Mouse (Mus musculus): ENCODE results near the gene Cyp2s1.
A peak's percentile ranks its signal among the peaks of the same experiment; 100 is the strongest.
"Not testable (repeated sequence)": the region's sequence is repeated elsewhere in the genome, so short reads cannot be mapped to it uniquely, and the experiment has no call there.

The Cyp2s1 gene

GRCm38 (mm10) chr7:25812195-25812594 is 4.5 kb downstream of the Cyp2s1 start:
- no peak for DNase-seq (ENCODE audit: low read depth in 2 of 2, low spot score in 2 of 2)

GRCm38 (mm10) chr7:25811716-25812115 is 5.0 kb downstream of the Cyp2s1 start:
- DNase-seq (ENCODE audit: low read depth in 2 of 2, low spot score in 2 of 2), result no peak

GRCm38 (mm10) chr7:25805631-25806343 is 10.9 kb downstream of the Cyp2s1 start:
- DNase-seq (ENCODE audit: low read depth in 2 of 2, low spot score in 2 of 2), result peak; percentile 66 to 72

GRCm38 (mm10) chr7:25804792-25805191 is 11.9 kb downstream of the Cyp2s1 start:
- DNase-seq (ENCODE audit: low read depth in 2 of 2, low spot score in 2 of 2), result no peak

- no peak for DNase-seq (ENCODE audit: low read depth in 2 of 2, low spot score in 2 of 2)
Observed at GRCm38 (mm10) chr7:25803460-25803859, 13.3 kb downstream of the Cyp2s1 start.

- DNase-seq (ENCODE audit: low read depth in 2 of 2, low spot score in 2 of 2), result no peak
Observed at GRCm38 (mm10) chr7:25802241-25803125, 14.2 kb downstream of the Cyp2s1 start.

GRCm38 (mm10) chr7:25801031-25801430 is 15.7 kb downstream of the Cyp2s1 start:
- no peak for DNase-seq (ENCODE audit: low read depth in 2 of 2, low spot score in 2 of 2)

GRCm38 (mm10) chr7:25799369-25799768 is 17.3 kb downstream of the Cyp2s1 start:
- DNase-seq (ENCODE audit: low read depth in 2 of 2, low spot score in 2 of 2), result no peak

GRCm38 (mm10) chr7:25798540-25798939 is 18.2 kb downstream of the Cyp2s1 start:
- no peak for DNase-seq (ENCODE audit: low read depth in 2 of 2, low spot score in 2 of 2)

GRCm38 (mm10) chr7:25794775-25795174 is 21.9 kb downstream of the Cyp2s1 start:
- DNase-seq (ENCODE audit: low read depth in 2 of 2, low spot score in 2 of 2), result no peak

GRCm38 (mm10) chr7:25793679-25794078 is 23.0 kb downstream of the Cyp2s1 start:
- peak in 1 of 2 experiments; percentile 58 for DNase-seq (ENCODE audit: low read depth in 2 of 2, low spot score in 2 of 2)

GRCm38 (mm10) chr7:25792966-25793365 is 23.7 kb downstream of the Cyp2s1 start:
- DNase-seq (ENCODE audit: low read depth in 2 of 2, low spot score in 2 of 2), result not testable (repeated sequence)

GRCm38 (mm10) chr7:25790615-25791014 is 26.1 kb downstream of the Cyp2s1 start:
- no peak for DNase-seq (ENCODE audit: low read depth in 2 of 2, low spot score in 2 of 2)

- no peak for DNase-seq (ENCODE audit: low read depth in 2 of 2, low spot score in 2 of 2)
Observed at GRCm38 (mm10) chr7:25789129-25789440, 27.6 kb downstream of the Cyp2s1 start.

GRCm38 (mm10) chr7:25788220-25789128 is 28.2 kb downstream of the Cyp2s1 start, which contains the start of gene Axl:
Gene Axl (minus strand): TSS chr7:25788705.
- no peak for DNase-seq (ENCODE audit: low read depth in 2 of 2, low spot score in 2 of 2)

GRCm38 (mm10) chr7:25787456-25788219 is 29.1 kb downstream of the Cyp2s1 start:
- DNase-seq (ENCODE audit: low read depth in 2 of 2, low spot score in 2 of 2), result no peak

- no peak for DNase-seq (ENCODE audit: low read depth in 2 of 2, low spot score in 2 of 2)
Observed at GRCm38 (mm10) chr7:25786974-25787373, 29.7 kb downstream of the Cyp2s1 start.

- DNase-seq (ENCODE audit: low read depth in 2 of 2, low spot score in 2 of 2), result no peak
Observed at GRCm38 (mm10) chr7:25785752-25786151, 31.0 kb downstream of the Cyp2s1 start.

GRCm38 (mm10) chr7:25784808-25785207 is 31.9 kb downstream of the Cyp2s1 start:
- DNase-seq (ENCODE audit: low read depth in 2 of 2, low spot score in 2 of 2), result no peak

- DNase-seq (ENCODE audit: low read depth in 2 of 2, low spot score in 2 of 2), result no peak
Observed at GRCm38 (mm10) chr7:25783746-25784145, 33.0 kb downstream of the Cyp2s1 start.

Data from CD8-positive naive resting alpha-beta T cell, adult 2 months (primary cell).